Mouse (Mus musculus): ENCODE results near the gene Ccdc159.

Ccdc159 gene

GRCm38 (mm10) chr9:21935466-21936131, 8.3 kb downstream of the Ccdc159 start:
- no peak for DNase-seq

- DNase-seq, result peak; percentile 99
Observed at GRCm38 (mm10) chr9:21936692-21937570, 9.7 kb downstream of the Ccdc159 start, which contains the start of gene Plppr2. Gene Plppr2 (plus strand): TSS chr9:21937033.

- DNase-seq, result no peak
Observed at GRCm38 (mm10) chr9:21937711-21938175, 10.5 kb downstream of the Ccdc159 start.

- no peak for DNase-seq
Observed at GRCm38 (mm10) chr9:21938234-21938855, 11.1 kb downstream of the Ccdc159 start.

GRCm38 (mm10) chr9:21943046-21943445, 15.8 kb downstream of the Ccdc159 start:
- DNase-seq, result no peak

GRCm38 (mm10) chr9:21943638-21944037, 16.4 kb downstream of the Ccdc159 start:
- no peak for DNase-seq

GRCm38 (mm10) chr9:21944267-21944666, 17.0 kb downstream of the Ccdc159 start:
- no peak for DNase-seq

- no peak for DNase-seq
Observed at GRCm38 (mm10) chr9:21947540-21948130, 20.4 kb downstream of the Ccdc159 start.

- no peak for DNase-seq
Observed at GRCm38 (mm10) chr9:21948146-21948545, 20.9 kb downstream of the Ccdc159 start.

- no peak for DNase-seq
Observed at GRCm38 (mm10) chr9:21948790-21949189, 21.5 kb downstream of the Ccdc159 start.

GRCm38 (mm10) chr9:21950322-21950721, 23.1 kb downstream of the Ccdc159 start:
- no peak for DNase-seq

- DNase-seq, result no peak
Observed at GRCm38 (mm10) chr9:21951977-21952376, 24.7 kb downstream of the Ccdc159 start.

GRCm38 (mm10) chr9:21953600-21953999, 26.3 kb downstream of the Ccdc159 start:
- DNase-seq, result no peak

GRCm38 (mm10) chr9:21954635-21955034, 27.4 kb downstream of the Ccdc159 start:
- no peak for DNase-seq

GRCm38 (mm10) chr9:21955225-21955569, 27.9 kb downstream of the Ccdc159 start:
- DNase-seq, result no peak

- peak; percentile 99 for DNase-seq
Observed at GRCm38 (mm10) chr9:21955570-21956281, 28.5 kb downstream of the Ccdc159 start, which contains the start of gene Swsap1. Gene Swsap1 (plus strand): TSS chr9:21955755.

GRCm38 (mm10) chr9:21958372-21958771, 31.1 kb downstream of the Ccdc159 start:
- no peak for DNase-seq

GRCm38 (mm10) chr9:21959244-21959643, 32.0 kb downstream of the Ccdc159 start:
- no peak for DNase-seq

- DNase-seq, result no peak
Observed at GRCm38 (mm10) chr9:21960135-21960534, 32.9 kb downstream of the Ccdc159 start.

- DNase-seq, result no peak
Observed at GRCm38 (mm10) chr9:21960558-21961208, 33.4 kb downstream of the Ccdc159 start.

- DNase-seq, result no peak
Observed at GRCm38 (mm10) chr9:21961366-21961980, 34.2 kb downstream of the Ccdc159 start.
